Mouse (Mus musculus) ovary, postnatal 36 days (tissue): ENCODE results near the gene Pim3.
A peak's percentile ranks its signal among the peaks of the same experiment; 100 is the strongest.
"Not testable (repeated sequence)": the region's sequence is repeated elsewhere in the genome, so short reads cannot be mapped to it uniquely, and the experiment has no call there.

Source experiments
- DNase-seq: peaks from one replicate; pipeline ENCODE4 v3.0.0; 2022; ENCODE audit warnings: low spot score, mixed read lengths

Pim3 gene

DNA sequence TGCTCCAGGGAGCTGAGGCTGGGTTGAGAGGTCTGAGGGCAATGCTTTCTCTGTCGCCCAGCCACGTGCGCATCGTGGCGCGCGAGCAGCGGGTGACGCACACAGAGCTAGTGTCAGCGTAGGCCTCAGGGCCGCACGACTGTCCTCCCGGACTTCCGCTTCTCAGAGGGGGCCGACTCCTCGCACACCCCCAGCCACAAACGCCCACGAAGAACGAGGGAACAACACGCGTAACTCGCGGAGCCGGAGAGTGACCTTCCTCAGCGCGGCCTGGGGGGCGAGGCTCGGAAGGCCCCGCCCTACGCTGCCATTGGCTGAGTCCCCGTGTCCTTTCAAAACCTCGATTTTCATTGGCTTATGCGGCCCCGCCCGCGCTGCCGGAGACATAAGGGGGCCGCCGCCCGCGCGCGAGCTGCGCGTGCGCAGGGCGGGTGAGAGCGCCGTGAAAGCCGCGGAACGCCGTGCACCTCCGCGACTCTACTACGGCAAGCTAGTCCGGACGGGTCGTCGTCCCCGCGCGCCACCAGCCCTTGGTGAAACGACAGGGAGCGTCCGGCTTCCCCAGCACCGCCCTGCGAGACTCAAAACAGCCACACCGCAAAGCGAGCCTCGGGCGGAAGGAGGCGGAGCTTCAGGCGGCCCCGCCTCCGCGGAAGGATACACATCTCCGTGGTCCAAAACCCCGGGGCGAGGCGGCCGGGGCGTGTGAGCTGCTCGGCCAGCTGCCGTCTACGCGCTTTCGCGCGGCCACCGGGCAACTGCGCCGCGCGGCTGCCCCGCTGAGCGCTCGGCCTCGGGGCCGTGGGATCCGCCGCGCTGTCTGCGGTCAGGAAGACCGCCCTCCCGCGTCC, at the start of gene Pim3:
Pim3 (plus strand) TSS at position 415 of the 851 bp plus-strand sequence.
- DNase-seq = peak; percentile 96

- no peak for DNase-seq
Measured at GRCm38 (mm10) chr15:88813262-88813661, 48.7 kb upstream of the Pim3 start.

- DNase-seq = not testable (repeated sequence)
Measured at GRCm38 (mm10) chr15:88813873-88814272, 48.1 kb upstream of the Pim3 start.

DNA sequence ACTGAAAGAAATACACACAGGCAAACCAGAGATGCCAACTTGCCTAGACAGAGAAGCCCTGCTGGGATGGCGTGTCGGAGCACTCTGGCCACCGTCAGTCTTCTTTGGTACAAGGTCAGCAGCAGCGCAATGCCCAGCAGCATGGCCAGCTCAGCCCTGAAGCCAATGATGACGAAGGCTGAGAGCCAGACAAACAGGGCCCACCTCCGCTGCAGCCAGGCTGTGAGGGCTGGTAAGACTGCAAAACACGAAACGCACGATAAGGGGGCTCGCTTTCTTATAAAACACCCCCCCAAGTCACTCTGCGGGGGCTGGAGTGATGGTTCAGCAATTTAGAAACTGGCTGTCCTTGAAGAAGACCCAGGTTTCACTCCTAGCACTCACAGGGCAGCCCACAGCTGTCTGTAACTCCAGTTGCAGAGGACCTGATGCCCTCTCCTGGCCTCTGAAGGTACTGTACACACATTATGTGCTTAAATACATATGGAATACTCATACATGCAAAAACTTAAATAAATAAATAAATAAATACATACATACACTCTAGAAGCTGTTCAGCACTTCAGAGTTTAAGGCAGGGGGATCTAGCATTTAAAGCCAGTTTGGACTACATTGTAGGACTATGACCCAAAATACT, 47.5 kb upstream of the Pim3 start:
- DNase-seq = no peak

GRCm38 (mm10) chr15:88815196-88815700, 46.7 kb upstream of the Pim3 start:
- DNase-seq = no peak

DNA sequence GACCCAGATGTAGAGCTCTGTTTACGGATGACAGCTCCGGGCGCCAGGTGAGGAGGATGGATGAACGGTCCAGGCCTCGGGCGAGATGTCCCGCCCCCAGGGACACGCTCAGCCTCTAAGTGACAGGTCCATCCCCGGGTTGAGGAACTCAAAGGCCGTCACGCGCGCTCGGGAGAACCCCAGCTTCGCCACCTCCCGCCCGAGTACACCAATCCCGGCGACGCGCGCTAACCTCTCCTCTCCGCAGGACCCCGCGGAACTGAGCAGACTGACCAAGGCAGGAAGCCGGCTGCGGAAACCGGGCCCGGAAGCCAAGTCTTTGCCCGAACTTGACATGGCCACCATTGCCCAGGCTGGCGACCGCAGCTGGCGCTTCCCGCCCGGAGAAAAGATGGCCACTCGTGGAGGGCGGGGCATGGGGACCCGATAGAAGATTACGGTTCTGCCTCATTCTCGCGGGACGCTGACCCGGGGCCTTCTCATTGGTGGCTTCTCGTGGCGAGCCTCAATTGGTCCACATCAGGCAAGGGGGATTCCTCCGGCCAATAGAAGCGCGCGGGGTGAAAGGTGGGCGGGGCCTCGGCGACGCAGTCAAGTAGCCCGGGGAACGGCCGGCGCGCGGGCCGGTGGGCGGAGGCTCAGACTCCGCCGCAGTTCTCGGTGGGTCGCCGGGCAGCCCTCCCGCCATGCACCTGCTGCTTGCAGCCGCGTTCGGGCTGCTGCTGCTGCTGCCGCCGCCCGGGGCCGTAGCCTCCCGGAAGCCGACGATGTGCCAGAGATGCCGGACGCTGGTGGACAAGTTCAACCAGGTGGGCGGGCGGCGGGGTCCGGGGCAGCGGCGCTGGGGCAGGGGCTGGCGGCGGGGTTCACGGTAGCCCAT, 42.7 kb upstream of the Pim3 start, which contains the start of the genes Alg12 and Creld2:
Alg12 (minus strand) TSS at position 293 of the 880 bp plus-strand sequence.
Creld2 (plus strand) TSS at position 621 of the 880 bp plus-strand sequence.
- DNase-seq = peak; percentile 99

DNA sequence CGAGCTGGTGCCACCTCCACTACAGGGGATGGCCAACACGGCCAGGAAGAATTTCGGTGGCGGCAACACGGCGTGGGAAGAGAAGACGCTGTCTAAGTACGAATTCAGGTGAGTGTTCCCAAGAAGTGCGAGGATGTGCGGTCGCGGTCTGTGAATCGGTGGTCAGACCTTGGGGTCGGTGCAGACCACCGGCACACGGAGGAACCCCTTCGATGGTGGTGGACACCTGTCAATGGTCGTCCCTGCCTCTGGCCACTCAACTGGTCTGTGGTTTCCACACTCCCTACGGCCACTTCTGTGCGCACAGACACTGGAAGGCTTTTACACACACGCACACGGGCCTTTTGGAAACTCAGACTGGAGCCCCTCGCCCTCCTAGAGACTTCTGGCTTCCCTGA, 42.1 kb upstream of the Pim3 start:
- no peak for DNase-seq

- no peak for DNase-seq
Measured at GRCm38 (mm10) chr15:88821403-88821802, 40.6 kb upstream of the Pim3 start.

- DNase-seq = no peak
Measured at GRCm38 (mm10) chr15:88822513-88822912, 39.5 kb upstream of the Pim3 start.

DNA sequence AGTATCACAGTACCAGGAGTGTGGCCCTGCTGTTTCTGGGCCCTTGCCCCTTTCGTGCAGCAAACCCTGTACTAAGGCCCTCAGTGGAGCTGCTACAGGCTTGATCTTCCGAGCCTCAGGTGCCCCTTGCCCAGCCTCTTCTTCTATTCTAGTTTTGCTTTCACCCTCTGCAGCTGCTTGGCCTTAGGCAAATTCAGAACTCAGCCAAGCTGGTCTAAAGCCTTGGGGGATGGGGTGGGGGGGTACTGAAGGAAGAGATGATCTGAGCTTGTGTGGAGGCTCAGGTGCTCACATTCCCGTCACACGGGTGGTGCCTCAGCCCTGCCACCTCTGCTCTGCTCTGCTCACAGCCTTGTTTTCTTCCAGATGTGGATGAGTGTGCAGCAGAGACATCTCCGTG, 38.6 kb upstream of the Pim3 start:
- DNase-seq = no peak

DNA sequence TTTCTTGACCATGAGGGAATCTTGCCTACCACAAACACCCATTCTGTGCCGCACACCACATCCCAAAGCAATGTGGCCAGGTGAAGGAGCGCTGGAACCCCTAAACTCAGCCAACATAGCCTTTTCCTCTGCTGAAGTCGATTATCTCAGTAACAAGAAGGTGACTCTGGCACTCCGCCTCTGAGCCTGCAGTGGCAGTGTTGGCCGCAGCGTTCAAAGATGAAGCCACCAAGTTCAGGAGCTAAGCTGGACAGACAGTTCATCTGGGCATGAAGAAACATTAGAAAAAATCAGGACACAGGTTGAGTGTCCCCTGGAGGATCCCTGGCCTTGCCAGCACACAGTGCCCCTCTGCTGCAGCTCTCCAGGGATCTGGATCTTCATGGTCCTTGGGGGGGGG, 34.5 kb upstream of the Pim3 start:
- DNase-seq = no peak

DNA sequence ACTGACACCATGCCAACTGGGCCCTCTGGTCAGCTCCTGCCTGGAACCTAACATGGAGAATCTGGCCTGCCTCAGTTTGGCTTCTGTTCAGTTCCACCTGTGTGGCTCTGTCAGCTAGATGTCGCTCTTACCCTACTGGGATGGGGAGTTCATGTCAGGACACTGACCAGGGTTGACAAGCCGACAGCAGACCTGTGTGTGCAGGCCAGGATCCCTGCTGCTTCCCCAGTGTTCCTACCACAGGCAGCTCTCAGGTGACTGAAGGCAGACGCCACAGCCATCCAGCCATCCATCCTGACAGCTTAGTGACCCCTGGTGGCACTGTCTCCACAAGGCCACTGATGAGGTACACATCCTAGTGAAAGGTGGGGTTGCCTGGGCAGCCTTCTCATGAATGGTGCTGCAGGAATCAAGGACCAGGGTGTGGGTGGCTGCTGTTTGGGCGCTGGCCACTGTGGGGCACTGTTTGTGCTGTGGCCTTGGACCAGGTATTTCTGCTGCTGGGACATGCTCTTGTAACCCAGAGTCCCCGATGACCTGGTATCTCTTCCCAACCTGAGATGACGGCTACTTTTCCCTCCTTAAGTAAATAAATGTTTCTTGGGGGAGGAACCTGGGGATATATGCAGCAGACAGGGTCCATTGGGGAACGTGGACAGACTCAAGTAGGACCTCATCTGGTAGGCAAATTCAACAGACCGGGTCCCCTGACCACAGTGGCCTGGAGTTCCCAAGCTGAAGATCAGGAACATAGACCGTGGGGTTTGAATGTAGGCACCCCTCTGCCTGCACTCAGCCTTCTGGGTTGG, 33.8 kb upstream of the Pim3 start:
- DNase-seq = peak; percentile 72

DNA sequence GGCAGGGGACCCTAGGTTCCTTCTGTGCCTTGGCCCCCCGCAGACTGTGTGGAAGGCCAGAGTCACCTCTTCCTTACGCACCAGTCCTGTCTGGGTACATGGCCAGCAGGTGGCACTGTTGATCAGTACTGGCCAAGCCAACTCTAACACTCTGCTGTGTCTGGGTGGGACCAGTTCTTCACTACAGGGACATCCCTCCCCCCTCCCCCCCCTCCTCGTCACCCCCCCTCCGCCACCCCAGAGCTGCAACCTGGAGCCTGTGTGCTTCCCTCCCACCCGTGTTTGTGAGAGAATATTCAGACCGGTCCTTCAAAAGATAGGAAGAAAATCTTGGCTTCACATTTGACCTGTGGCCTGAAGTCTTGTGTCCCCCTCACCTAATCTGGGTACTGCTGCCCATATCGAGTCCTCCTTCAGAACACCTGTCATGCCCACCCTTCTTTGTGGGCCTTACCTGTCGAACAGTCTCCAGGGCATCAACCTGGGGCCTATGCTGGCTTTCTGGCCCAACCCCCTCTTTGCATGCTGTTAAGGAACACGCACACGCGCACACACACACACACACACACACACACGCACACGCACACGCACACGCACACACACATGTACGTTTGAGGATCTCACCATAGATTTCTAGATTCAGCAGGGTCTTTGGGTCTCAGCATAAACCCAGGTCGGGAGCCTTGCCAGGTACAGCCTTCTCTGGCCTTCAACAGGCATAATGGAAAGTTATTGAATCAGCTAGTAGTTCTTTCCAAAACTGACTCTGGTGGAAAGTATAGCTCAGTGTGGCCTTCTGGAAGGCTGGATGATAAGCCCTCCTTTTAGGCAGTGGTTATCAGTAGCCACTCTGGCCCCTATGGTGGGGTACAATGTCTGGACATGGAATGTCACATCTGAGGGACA, 32.9 kb upstream of the Pim3 start:
- DNase-seq = peak; percentile 85

DNA sequence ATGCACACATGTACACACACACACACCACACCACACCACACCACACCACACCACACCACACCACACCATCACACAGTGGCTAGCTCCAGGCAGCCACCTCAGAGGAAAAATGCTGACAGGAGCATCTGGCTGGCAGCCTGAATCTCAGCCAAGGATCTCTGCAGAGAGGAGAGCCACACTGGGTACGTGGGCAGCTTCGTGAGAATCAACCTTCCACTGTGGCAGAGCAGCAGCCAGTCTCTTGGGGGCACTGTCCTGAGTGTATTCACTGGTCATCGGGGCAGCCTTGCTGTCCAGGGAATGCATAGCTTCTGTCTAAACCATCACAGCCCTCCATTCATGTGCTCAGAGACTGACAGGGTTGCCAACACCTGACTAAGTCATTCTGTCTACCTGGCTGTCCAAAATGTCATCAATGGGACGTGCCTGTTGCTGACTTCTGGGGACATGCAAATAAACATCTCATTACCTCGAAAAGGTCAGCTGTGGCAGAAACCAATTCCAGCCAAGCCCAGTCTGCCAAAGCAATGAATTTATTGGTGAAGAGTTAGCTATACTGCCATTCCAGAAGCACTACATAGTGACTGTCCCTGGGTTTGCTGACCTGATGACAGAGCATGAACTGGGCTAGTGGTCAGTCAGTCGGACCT, 32.1 kb upstream of the Pim3 start:
- DNase-seq = no peak

- DNase-seq = no peak
Measured at GRCm38 (mm10) chr15:88830696-88831095, 31.3 kb upstream of the Pim3 start.

GRCm38 (mm10) chr15:88831482-88831881, 30.5 kb upstream of the Pim3 start:
- peak; percentile 51 for DNase-seq

GRCm38 (mm10) chr15:88832536-88832935, 29.4 kb upstream of the Pim3 start:
- DNase-seq = no peak

DNA sequence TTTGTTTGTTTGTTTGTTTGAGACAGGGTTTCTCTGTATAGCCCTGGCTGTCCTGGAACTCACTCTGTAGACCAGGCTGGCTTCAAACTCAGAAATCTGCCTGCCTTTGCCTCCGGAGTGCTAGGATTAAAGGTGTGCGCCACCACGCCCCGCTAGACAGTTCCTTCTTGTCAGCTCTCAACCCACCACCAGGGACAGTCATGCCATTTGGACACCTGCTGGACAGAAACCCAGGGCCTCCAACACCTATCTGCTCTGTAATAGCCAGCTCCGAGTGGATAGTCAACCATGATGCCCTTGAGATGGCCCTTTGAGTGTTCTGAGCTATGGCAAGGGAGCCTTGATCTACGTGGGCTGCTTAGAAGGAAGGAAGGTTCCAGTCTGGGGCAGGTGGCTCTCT, 26.0 kb upstream of the Pim3 start:
- no peak for DNase-seq

DNA sequence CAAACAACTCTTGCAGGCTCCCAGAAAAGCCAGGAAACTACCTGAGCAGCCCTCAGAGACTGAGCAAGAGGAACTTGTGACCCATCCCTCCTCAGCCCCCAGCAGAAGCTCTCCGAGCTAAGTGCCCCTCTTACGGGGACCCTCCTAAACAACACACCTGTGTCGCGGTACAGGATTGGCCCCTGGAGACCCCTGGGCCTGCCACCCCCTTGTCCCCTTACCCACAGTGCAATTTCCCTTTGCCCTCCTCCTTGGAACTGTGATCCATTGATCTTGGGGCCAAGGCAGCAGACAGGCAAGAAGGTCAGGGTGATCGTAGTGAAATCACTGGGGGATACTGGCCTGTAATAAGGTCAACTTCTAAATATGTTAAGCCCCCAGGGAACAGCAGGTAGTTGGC, 25.4 kb upstream of the Pim3 start:
- no peak for DNase-seq
